Mouse (Mus musculus): ENCODE data around the gene a.

The a gene

DNA sequence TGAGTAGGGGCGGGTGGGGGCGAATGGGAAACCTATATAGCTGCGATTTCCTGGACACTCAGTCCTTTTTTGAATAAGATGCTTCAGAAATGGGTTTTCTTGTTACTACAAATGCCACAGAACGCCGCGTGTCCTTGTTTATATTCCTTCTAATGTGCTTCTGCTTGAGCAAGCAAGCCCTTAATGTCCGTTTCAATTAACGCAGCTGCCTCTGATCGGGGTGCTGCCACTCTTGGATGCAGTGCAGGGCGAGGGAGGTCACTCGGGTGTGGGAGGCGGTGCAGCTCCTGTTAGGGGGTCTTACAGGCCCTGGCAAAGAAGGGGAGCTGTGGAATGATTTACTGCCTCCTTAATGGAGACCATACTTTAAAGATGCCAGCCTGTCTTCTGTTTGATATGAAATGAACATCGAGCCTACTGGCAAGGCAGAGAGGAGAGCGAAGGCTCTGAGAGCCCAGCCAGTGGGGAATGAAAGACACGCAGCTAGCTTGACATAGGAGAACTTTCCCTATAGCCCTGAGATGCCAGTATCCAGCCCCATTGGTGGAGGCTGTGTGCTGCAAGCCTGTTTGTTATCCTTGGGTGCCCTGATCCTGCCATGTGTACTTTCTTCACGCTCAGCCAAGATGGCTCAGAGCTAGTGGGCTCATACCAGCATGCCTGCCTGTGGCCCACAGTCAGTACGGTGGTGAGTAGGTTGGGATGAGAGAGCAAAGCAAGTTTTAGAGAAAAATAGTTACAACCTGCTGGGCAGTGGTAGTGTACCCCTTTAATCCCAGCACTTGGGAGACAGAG, 8.1 kb upstream of the a start:
- no peak for DNase-seq (ENCODE audit: low spot score in 2 of 2)

- DNase-seq (ENCODE audit: low spot score in 2 of 2), result no peak
Measured at GRCm38 (mm10) chr2:154785284-154785683, 5.9 kb upstream of the a start.

GRCm38 (mm10) chr2:154786187-154786586, 5.0 kb upstream of the a start:
- DNase-seq (ENCODE audit: low spot score in 2 of 2), result peak; percentile 73 to 77

- DNase-seq (ENCODE audit: low spot score in 2 of 2), result peak in 1 of 2 experiments; percentile 31
Measured at GRCm38 (mm10) chr2:154786776-154787175, 4.4 kb upstream of the a start.

DNA sequence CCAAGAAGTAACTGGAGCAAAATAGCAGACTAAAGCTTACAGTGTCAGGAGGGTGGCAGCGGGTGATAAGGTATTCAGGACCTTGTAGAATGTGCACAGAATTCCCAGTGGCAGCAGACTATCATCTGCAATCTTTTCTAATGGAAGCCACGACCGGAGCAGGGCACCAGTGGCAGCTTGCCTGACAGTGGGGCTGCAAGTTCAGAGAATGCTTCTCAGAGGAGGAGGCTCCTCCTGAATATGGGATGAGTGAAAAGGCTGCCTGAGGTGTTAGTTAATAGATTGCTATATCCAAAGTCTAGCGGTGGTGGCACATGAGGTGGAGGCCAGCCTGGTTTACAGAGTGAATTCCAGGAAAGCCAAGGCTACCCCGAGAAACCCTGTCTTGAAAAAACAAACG, 1.8 kb upstream of the a start:
- no peak for DNase-seq (ENCODE audit: low spot score in 2 of 2)

DNA sequence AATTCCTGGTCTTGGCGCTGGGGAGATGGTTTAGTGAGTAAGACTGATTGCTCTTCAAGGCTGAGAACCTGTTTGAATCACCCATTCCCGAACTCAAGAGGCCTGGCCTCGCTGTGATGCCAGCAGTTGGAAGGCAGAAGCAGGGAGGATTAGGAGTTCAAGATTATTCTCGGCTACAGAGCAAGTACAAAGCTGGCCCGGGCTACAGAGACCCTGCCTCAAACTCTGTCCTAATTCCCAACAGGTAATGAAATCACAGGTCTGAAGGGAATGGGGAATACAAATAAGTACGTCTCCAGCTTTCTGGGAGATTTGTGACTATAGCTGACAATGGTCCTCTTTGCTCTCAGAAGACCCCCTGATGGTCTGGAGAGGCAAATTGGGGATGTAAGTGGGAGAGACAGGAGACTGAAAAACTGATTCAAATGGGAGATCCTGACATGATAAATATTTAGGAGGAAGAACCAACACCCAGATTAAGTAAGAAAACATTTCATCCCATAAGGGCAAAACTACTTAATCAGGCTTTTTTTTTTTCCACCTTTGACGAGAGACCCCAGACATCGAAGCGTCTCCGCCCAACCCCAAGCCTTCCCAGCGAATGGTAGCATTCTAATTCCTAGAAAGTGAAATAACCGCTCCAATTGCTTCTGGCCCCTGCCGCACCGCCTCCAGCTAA, 1.1 kb upstream of the a start:
- DNase-seq (ENCODE audit: low spot score in 2 of 2), result no peak

- DNase-seq (ENCODE audit: low spot score in 2 of 2), result peak; percentile 79 to 90
Measured at GRCm38 (mm10) chr2:154791661-154792642, 750 bp downstream of the a start.

- no peak for DNase-seq (ENCODE audit: low spot score in 2 of 2)
Measured at GRCm38 (mm10) chr2:154803372-154803771, 12.2 kb downstream of the a start.

DNA sequence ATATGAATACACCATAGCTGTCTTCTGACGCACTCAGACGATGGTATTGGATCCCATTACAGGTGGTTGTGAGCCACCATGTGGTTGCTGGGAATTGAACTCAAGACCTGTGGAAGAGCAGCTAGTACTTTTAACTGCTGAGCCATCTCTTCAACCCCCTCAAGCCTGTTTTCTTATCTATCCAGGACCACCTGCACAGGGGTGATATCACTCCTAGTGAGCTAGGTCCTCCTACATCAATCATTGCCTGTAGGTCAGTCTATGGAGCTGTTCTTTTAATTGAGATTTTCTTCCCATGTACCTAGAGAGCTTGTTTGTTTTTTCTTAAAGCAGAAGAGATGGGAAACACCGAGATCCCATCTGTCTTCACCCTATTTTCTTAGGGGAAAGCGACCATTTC, 12.6 kb downstream of the a start:
- DNase-seq (ENCODE audit: low spot score in 2 of 2), result no peak

DNA sequence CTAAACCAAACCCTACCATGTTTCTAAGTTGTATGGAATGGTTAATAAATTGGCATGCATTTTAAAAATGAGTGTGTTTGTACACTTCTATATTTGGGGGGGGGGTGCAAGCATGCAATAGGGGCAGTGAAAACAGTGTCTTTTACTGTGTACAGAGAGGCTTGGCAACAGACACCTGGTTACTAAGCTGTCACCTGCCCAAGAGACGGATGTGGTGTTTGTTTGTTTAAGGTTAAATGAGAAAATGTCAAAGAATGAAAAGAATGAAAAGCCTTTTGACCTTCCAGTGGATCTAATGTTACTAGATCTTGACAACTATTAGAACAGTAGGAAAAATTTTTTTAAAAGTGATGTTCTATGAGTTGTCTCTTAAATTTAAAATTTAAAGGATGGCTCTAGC, 16.5 kb downstream of the a start:
- no peak for DNase-seq (ENCODE audit: low spot score in 2 of 2)

DNA sequence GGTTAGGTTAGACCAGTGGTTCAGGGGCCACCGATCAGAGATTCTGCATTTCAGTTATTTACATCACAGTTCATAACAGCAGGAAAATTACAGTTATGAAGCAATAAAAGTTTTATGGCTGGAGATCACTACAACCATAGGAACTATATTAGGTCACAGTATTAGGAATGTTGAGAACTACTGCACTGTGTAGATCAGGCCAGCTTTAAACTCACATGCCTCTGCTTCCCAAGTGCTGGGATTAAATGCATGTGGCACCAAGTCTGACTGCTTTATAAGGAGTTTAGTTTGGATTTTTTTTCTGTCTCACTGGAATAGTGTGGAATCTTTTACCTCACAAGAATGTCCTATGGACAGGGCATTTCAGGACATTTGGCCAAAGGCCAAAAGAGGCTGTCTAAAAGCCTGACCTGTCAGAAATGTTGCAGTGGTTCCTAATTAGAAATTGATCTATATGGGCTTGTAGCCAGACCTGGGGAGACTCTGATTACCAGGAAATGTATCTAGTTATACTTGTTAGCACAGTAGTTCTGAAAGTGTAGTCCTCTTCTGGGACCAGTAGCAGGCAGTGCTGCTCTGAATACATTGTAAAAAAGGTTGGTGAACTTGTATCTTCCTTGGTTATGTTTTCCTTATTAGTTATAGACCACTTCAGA, 18.0 kb downstream of the a start:
- DNase-seq (ENCODE audit: low spot score in 2 of 2), result no peak

- DNase-seq (ENCODE audit: low spot score in 2 of 2), result no peak
Measured at GRCm38 (mm10) chr2:154810821-154811220, 19.6 kb downstream of the a start.

- no peak for DNase-seq (ENCODE audit: low spot score in 2 of 2)
Measured at GRCm38 (mm10) chr2:154813426-154813825, 22.2 kb downstream of the a start.

- DNase-seq (ENCODE audit: low spot score in 2 of 2), result no peak
Measured at GRCm38 (mm10) chr2:154817089-154817488, 25.9 kb downstream of the a start.

DNA sequence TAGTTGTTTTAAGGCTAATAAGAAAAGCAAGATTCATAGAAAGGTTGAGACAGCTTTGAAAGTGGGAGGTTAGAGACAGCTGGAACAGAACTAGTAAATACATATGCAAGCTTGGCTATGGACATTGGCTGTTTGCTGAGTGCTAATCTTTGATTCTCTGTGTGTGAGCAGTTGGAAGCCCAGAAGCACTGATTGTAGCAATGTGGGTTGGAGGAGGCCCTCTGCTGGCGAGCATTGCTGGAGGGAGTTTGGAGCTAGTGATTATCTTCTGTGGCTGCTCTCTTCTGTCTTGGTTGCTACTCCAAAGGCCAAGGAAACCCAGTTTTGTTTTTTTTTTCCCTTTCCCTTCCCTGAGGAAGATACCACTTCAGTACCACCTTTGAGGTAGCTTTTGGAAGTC, 26.6 kb downstream of the a start:
- peak in 1 of 2 experiments; percentile 31 for DNase-seq (ENCODE audit: low spot score in 2 of 2)

- DNase-seq (ENCODE audit: low spot score in 2 of 2), result no peak
Measured at GRCm38 (mm10) chr2:154818599-154818998, 27.4 kb downstream of the a start.

DNA sequence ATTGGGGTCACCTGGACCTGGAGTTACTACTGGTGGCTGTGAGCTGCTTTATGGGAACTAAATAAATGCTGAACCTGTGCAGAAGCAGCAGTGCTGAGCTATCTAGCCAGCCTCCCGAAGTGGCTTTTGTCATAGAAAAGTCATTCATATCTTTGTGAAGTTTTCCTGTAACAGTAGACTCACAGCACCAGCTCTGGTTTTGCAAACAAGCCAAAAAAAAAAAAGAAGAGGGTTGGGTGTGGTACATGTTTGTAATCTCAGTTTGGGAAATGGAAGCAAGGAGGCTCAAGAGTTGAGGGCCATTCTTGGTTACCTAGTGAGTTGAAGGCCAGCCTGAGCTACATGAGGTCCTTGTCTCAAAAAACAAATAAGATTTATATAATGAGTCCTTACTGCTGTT, 29.1 kb downstream of the a start:
- DNase-seq (ENCODE audit: low spot score in 2 of 2), result no peak

DNA sequence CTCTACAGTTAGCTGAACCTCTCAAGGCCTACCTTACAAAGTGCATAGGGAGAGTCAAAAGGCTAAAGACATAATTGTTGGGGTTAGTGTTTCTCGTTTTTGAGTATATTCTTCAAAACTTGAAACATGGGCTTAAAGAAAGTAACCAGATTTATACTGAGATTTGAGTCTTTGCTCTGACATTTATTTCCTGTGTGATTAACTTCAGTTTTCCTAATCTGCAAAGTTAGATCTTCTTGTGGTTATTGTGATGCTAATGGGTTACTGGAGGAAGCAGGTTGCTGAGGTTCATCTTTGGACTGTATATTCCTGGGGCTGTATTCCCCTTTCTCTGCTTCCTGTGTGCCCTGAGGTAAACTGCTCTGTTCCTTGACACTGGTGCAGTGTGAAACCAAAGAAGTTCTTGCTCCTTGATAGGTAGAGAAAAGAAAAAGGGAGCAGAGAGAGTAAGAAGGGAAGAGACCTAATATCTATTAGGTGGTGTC, 34.9 kb downstream of the a start:
- no peak for DNase-seq (ENCODE audit: low spot score in 2 of 2)

GRCm38 (mm10) chr2:154827521-154827920, 36.3 kb downstream of the a start:
- no peak for DNase-seq (ENCODE audit: low spot score in 2 of 2)

- DNase-seq (ENCODE audit: low spot score in 2 of 2), result no peak
Measured at GRCm38 (mm10) chr2:154832471-154832870, 41.3 kb downstream of the a start.

- DNase-seq (ENCODE audit: low spot score in 2 of 2), result no peak
Measured at GRCm38 (mm10) chr2:154834149-154834865, 43.1 kb downstream of the a start.

Data from spleen, postnatal 4 days (tissue).